Mouse (Mus musculus) midbrain, embryonic 13.5 days (tissue): ENCODE measurements around the gene Sag. TPM values are rescaled to one million over a fixed set of nuclear protein-coding genes. Genes with fewer than 3 reads are reported as not detected.

Source experiments
- ATAC-seq: fragments of 200-750 bp; cut with Nextera tagmentation; 2 replicates; pipeline ENCODE4 v1.8.0; 2017; ENCODE audit warnings: mild to moderate bottlenecking, moderate TSS enrichment, moderate library complexity
- H3K27ac ChIP-seq: fragments of 300-500 bp; sonication (generic); 2 replicates; pipeline ENCODE4 v1.5.1; 2015; ENCODE audit warnings: inconsistent platforms, mild to moderate bottlenecking, moderate library complexity
- H3K27me3 ChIP-seq: fragments of 300-500 bp; sonication (generic); 2 replicates; pipeline ENCODE4 v1.6.1; 2015; ENCODE audit warnings: mild to moderate bottlenecking, inconsistent platforms
- H3K36me3 ChIP-seq: fragments of 300-500 bp; sonication (generic); 2 replicates; pipeline ENCODE4 v1.6.1; 2015; ENCODE audit warnings: mild to moderate bottlenecking, inconsistent platforms
- H3K4me1 ChIP-seq: fragments of 300-500 bp; sonication (generic); replicated peaks from 2 replicates; pipeline ENCODE4 v1.6.1; 2015; ENCODE audit warnings: inconsistent platforms
- H3K4me2 ChIP-seq: fragments of 300-500 bp; sonication (generic); replicated peaks from 2 replicates; pipeline ENCODE4 v1.6.1; 2015; ENCODE audit warnings: moderate library complexity, mild to moderate bottlenecking, inconsistent platforms
- H3K4me3 ChIP-seq: fragments of 300-500 bp; sonication (generic); replicated peaks from 2 replicates; pipeline ENCODE4 v1.5.1; 2015; ENCODE audit warnings: mild to moderate bottlenecking, inconsistent platforms
- H3K9ac ChIP-seq: fragments of 300-500 bp; sonication (generic); replicated peaks from 2 replicates; pipeline ENCODE4 v1.6.1; 2015; ENCODE audit warnings: mild to moderate bottlenecking, inconsistent platforms
- H3K9me3 ChIP-seq: fragments of 300-500 bp; sonication (generic); 2 replicates; pipeline ENCODE4 v1.6.1; 2016; ENCODE audit warnings: mild to moderate bottlenecking, inconsistent platforms
- WGBS: fragments of 180-500 bp; shearing (Covaris S2); methylation state at CpG from one replicate; pipeline ENCODE4 v1.1.7; 2015; 5-methylcytosine and 5-hydroxymethylcytosine counted together
- polyA plus RNA-seq: library from polyadenylated mRNA; unstranded; fragments of >200 nt; fragmentation: Nextera tagmentation; extraction: Ambion mirVana; gene quantifications from 2 replicates; pipeline ENCODE4 v1.2.1, GENCODE M21; 2015

Gene Sag
- polyA plus RNA-seq, 1 experiment from 2014 or later, result 3.2 TPM

- H3K36me3 ChIP-seq, result no peaks in the 10 kb centered on the region
- H3K4me1 ChIP-seq, result peaks cover 13% of the 10 kb centered on the region
- 62% methylated on average over 11 of the region's 11 CpGs for WGBS
- H3K4me3 ChIP-seq, result no peak overlapping the region
- no peaks in the 10 kb centered on the region for H3K9me3 ChIP-seq
- no peak overlapping the region for H3K9ac ChIP-seq
- no peak overlapping the region for H3K27ac ChIP-seq
- H3K4me2 ChIP-seq, result no peak overlapping the region
- no peak for ATAC-seq
- H3K27me3 ChIP-seq, result 0 out of 2 replicates have a peak, but pooled peaks cover 3% of the 10 kb centered on the region
Measured at GRCm38 (mm10) chr1:87848237-87848996, 44.9 kb downstream of the Sag start.

- Histone ChIP-seq H3K4me3 (no peak overlapping the region), H3K36me3 (no peaks in the 10 kb centered on the region), H3K4me2 (no peak overlapping the region), H3K27ac (no peak overlapping the region), H3K4me1 (peaks cover 18% of the 10 kb centered on the region), H3K9me3 (no peaks in the 10 kb centered on the region), H3K27me3 (0 out of 2 replicates have a peak, but pooled peaks cover 3% of the 10 kb centered on the region), H3K9ac (no peak overlapping the region)
- ATAC-seq, result no peak
- 84% methylated on average over 5 of the region's 5 CpGs for WGBS
Measured at GRCm38 (mm10) chr1:87849278-87849677, 45.8 kb downstream of the Sag start.

- 0 out of 2 replicates have a peak, but pooled peaks cover 3% of the 10 kb centered on the region for H3K27me3 ChIP-seq
- no peak overlapping the region for H3K9ac ChIP-seq
- WGBS, result 93% methylated on average over 3 of the region's 3 CpGs
- H3K4me2 ChIP-seq, result no peak overlapping the region
- H3K36me3 ChIP-seq, result no peaks in the 10 kb centered on the region
- no peaks in the 10 kb centered on the region for H3K9me3 ChIP-seq
- no peak for ATAC-seq
- H3K4me1 ChIP-seq, result peaks cover 31% of the 10 kb centered on the region
- no peak overlapping the region for H3K27ac ChIP-seq
- no peak overlapping the region for H3K4me3 ChIP-seq
Measured at GRCm38 (mm10) chr1:87851344-87851743, 47.9 kb downstream of the Sag start.

- Histone ChIP-seq H3K4me3 (peak overlapping the region; percentile 98), H3K27ac (no peak overlapping the region), H3K27me3 (0 out of 2 replicates have a peak, but pooled peaks cover 3% of the 10 kb centered on the region), H3K36me3 (no peaks in the 10 kb centered on the region), H3K9ac (peak overlapping the region; percentile 98), H3K4me2 (peak overlapping the region; percentile 91), H3K9me3 (no peaks in the 10 kb centered on the region), H3K4me1 (peaks cover 31% of the 10 kb centered on the region)
- 52% methylated on average over 5 of the region's 5 CpGs for WGBS
- no peak for ATAC-seq
Measured at GRCm38 (mm10) chr1:87852081-87852790, 48.8 kb downstream of the Sag start.

- 0 out of 2 replicates have a peak, but pooled peaks cover 3% of the 10 kb centered on the region for H3K27me3 ChIP-seq
- H3K4me2 ChIP-seq, result peak within 1 kb of the TSS; percentile 91
- WGBS, result 1% methylated on average over 63 of the region's 74 CpGs
- peaks cover 31% of the 10 kb centered on the region for H3K4me1 ChIP-seq
- peak within 1 kb of the TSS; percentile 98 for H3K9ac ChIP-seq
- H3K36me3 ChIP-seq, result no peaks in the 10 kb centered on the region
- H3K9me3 ChIP-seq, result no peaks in the 10 kb centered on the region
- H3K4me3 ChIP-seq, result peak within 1 kb of the TSS; percentile 98
- peak; percentile 94 for ATAC-seq
- H3K27ac ChIP-seq, result peak within 1 kb of the TSS; percentile 84
Measured at GRCm38 (mm10) chr1:87852892-87853600, 49.6 kb downstream of the Sag start, which contains the start of gene Dgkd. Gene Dgkd (plus strand): TSS chr1:87853287.

GRCm38 (mm10) chr1:87853601-87854361 lies 50.3 kb downstream of the Sag start:
- H3K36me3 ChIP-seq, result no peaks in the 10 kb centered on the region
- ATAC-seq, result peak; percentile 74
- H3K27ac ChIP-seq, result peak overlapping the region; percentile 84
- H3K4me1 ChIP-seq, result peaks cover 27% of the 10 kb centered on the region
- WGBS, result 2% methylated on average over 28 of the region's 48 CpGs
- H3K27me3 ChIP-seq, result 0 out of 2 replicates have a peak, but pooled peaks cover 3% of the 10 kb centered on the region
- H3K9me3 ChIP-seq, result no peaks in the 10 kb centered on the region
- H3K4me2 ChIP-seq, result peak overlapping the region; percentile 91
- peak overlapping the region; percentile 98 for H3K9ac ChIP-seq
- H3K4me3 ChIP-seq, result peak overlapping the region; percentile 98

GRCm38 (mm10) chr1:87854411-87854810 lies 50.9 kb downstream of the Sag start:
- ATAC-seq, result no peak
- WGBS, result 31% methylated on average over 6 of the region's 6 CpGs
- H3K9ac ChIP-seq, result peak overlapping the region; percentile 98
- no peaks in the 10 kb centered on the region for H3K9me3 ChIP-seq
- peak overlapping the region; percentile 98 for H3K4me3 ChIP-seq
- H3K27ac ChIP-seq, result no peak overlapping the region
- H3K36me3 ChIP-seq, result no peaks in the 10 kb centered on the region
- peaks cover 27% of the 10 kb centered on the region for H3K4me1 ChIP-seq
- H3K27me3 ChIP-seq, result 0 out of 2 replicates have a peak, but pooled peaks cover 3% of the 10 kb centered on the region
- peak overlapping the region; percentile 91 for H3K4me2 ChIP-seq

- WGBS, result 30% methylated on average over 2 of the region's 2 CpGs
- H3K9ac ChIP-seq, result peak overlapping the region; percentile 98
Measured at GRCm38 (mm10) chr1:87854851-87855251, 51.4 kb downstream of the Sag start.

GRCm38 (mm10) chr1:87855522-87855921 lies 52.0 kb downstream of the Sag start:
- Histone ChIP-seq H3K27ac (no peak overlapping the region), H3K9ac (no peak overlapping the region), H3K4me3 (no peak overlapping the region), H3K4me2 (no peak overlapping the region), H3K27me3 (0 out of 2 replicates have a peak, but pooled peaks cover 3% of the 10 kb centered on the region), H3K36me3 (no peaks in the 10 kb centered on the region), H3K9me3 (no peaks in the 10 kb centered on the region), H3K4me1 (peaks cover 27% of the 10 kb centered on the region)
- WGBS, result 85% methylated on average over 1 of the region's 1 CpGs
- ATAC-seq, result no peak

More at GRCm38 (mm10) chr1:87854851-87855251, 51.4 kb downstream of the Sag start:
- no peaks in the 10 kb centered on the region for H3K36me3 ChIP-seq
- H3K4me1 ChIP-seq, result peaks cover 27% of the 10 kb centered on the region
- H3K4me2 ChIP-seq, result peak overlapping the region; percentile 91
- no peaks in the 10 kb centered on the region for H3K9me3 ChIP-seq
- no peak overlapping the region for H3K27ac ChIP-seq
- 0 out of 2 replicates have a peak, but pooled peaks cover 3% of the 10 kb centered on the region for H3K27me3 ChIP-seq
- peak overlapping the region; percentile 98 for H3K4me3 ChIP-seq
- ATAC-seq, result no peak

- no peak overlapping the region for H3K27ac ChIP-seq
- H3K4me2 ChIP-seq, result no peak overlapping the region
- no peaks in the 10 kb centered on the region for H3K9me3 ChIP-seq
- H3K4me1 ChIP-seq, result peaks cover 28% of the 10 kb centered on the region
- no peak for ATAC-seq
- H3K4me3 ChIP-seq, result no peak overlapping the region
- H3K27me3 ChIP-seq, result no peaks in the 10 kb centered on the region
- no peak overlapping the region for H3K9ac ChIP-seq
- WGBS, result 89% methylated on average over 3 of the region's 3 CpGs
- H3K36me3 ChIP-seq, result no peaks in the 10 kb centered on the region
Measured at GRCm38 (mm10) chr1:87856823-87857222, 53.3 kb downstream of the Sag start.

GRCm38 (mm10) chr1:87858031-87858430 lies 54.6 kb downstream of the Sag start:
- ATAC-seq, result no peak

More at GRCm38 (mm10) chr1:87858031-87858430, 54.6 kb downstream of the Sag start:
- Histone ChIP-seq H3K9ac (no peak overlapping the region), H3K4me3 (no peak overlapping the region), H3K27me3 (no peaks in the 10 kb centered on the region), H3K4me2 (no peak overlapping the region), H3K9me3 (no peaks in the 10 kb centered on the region), H3K27ac (no peak overlapping the region), H3K4me1 (peaks cover 26% of the 10 kb centered on the region), H3K36me3 (no peaks in the 10 kb centered on the region)
- WGBS, result 100% methylated on average over 1 of the region's 1 CpGs
